Mouse (Mus musculus) ovary, adult 18-20 months (tissue): ENCODE results near the gene Med12l.
A peak's percentile ranks its signal among the peaks of the same experiment; 100 is the strongest.

Source experiments
- DNase-seq: peaks from one replicate; pipeline ENCODE4 v3.0.0; 2022; ENCODE audit warnings: low spot score, mixed read lengths

Med12l gene

DNA sequence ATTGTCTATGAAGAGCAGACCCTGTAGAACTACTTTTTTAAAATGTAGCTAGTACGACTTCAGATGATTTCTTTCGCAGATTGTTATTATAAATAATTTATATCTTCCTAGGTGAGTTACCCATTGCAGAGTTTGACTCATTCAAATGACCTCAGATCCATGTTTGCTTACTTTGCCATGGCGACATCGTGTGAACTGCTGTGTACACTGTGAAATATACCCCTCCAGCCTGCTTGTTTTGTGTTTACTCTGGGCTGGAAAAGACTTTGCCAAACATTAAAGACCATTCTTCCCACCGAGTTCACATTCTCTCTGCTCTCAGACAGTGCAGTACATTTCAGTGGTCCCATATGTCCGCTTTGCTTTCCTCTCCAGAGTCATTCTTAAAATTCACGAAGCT is 310.5 kb downstream of the Med12l start:
- DNase-seq = no peak

- no peak for DNase-seq
Observed at GRCm38 (mm10) chr3:59321278-59321876, 315.8 kb downstream of the Med12l start.

- DNase-seq = no peak
Observed at GRCm38 (mm10) chr3:59328526-59328925, 322.9 kb downstream of the Med12l start.

GRCm38 (mm10) chr3:59341647-59342427 is 336.2 kb downstream of the Med12l start:
- no peak for DNase-seq

GRCm38 (mm10) chr3:59343026-59343425 is 337.4 kb downstream of the Med12l start:
- peak; percentile 34 for DNase-seq

- peak; percentile 31 for DNase-seq
Observed at GRCm38 (mm10) chr3:59344065-59344905, 338.7 kb downstream of the Med12l start, which contains the start of gene Igsf10. Gene Igsf10 (minus strand): TSS chr3:59344394.

- no peak for DNase-seq
Observed at GRCm38 (mm10) chr3:59351768-59352167, 346.1 kb downstream of the Med12l start.

DNA sequence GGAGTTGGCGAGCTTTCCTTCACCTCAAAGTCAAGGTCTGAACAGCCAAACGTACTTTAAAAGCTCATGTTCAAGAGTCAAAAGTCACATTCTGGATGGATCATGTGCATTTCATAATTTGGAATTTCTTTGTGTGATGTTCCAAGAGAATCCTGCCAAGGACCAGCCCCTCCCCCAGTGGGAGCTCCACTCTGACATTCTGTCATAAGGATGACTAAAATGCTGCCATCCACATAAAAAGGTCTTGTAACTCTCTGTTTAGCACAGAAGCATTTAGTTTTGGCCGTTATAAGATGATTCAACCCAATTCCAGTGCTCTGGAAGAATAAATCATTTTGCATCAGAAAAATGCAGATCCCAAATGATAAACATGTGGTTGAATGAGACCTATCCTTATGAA is 348.5 kb downstream of the Med12l start:
- DNase-seq = no peak

GRCm38 (mm10) chr3:59360102-59360501 is 354.5 kb downstream of the Med12l start:
- no peak for DNase-seq

DNA sequence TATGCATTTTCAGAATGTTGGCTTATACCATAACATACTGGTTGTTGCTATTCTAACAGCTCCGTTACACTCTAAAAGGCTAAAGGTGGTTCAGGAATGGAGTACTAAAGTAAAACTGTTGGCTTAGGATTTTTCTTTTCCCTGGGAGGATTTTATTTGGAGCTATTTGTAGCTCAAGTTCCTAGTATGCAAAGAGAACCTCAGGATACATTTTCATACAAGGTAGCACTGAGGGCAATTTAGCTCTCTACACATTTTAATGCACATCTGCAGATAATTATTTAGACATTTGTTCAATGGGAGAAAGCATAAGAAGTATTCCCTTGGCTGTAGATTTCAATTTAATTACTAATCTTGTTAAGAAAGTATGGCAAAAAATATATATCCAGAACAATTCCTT is 356.3 kb downstream of the Med12l start:
- DNase-seq = no peak
